Mouse (Mus musculus) T-helper 2 cell (primary cell): ENCODE data around the gene Bank1.

Source experiments
- in situ Hi-C: fragments of 300-600 bp; cut with MboI, MseI; formaldehyde crosslinking; loops from one replicate; pipeline ENCODE4 v1.15.1; 2025; ENCODE audit warnings: high pct_unique_total_duplicates

Gene Bank1

GRCm38 (mm10) chr3:136010616-136011015 is 315.2 kb downstream of the Bank1 start:
- in situ Hi-C loops, result loop anchor here (25.0 kb wide), 1 partner anchor 898 kb away; no protein-coding TSS in a partner anchor

GRCm38 (mm10) chr3:136007846-136008245 is 318.0 kb downstream of the Bank1 start:
- in situ Hi-C loops, result loop anchor here (25.0 kb wide), 1 partner anchor 896 kb away; no protein-coding TSS in a partner anchor

- in situ Hi-C loops, result loop anchor here (25.0 kb wide), 1 partner anchor 895 kb away; no protein-coding TSS in a partner anchor
Measured at GRCm38 (mm10) chr3:136007081-136007828, 318.6 kb downstream of the Bank1 start.
